Mouse (Mus musculus) right cerebral cortex, adult 18-20 months (tissue): ENCODE measurements around the gene Mrc2.

ENCODE experiments used
- DNase-seq: peaks from one replicate; pipeline ENCODE4 v3.0.0; 2022; ENCODE audit warnings: mixed read lengths

Gene Mrc2

DNA sequence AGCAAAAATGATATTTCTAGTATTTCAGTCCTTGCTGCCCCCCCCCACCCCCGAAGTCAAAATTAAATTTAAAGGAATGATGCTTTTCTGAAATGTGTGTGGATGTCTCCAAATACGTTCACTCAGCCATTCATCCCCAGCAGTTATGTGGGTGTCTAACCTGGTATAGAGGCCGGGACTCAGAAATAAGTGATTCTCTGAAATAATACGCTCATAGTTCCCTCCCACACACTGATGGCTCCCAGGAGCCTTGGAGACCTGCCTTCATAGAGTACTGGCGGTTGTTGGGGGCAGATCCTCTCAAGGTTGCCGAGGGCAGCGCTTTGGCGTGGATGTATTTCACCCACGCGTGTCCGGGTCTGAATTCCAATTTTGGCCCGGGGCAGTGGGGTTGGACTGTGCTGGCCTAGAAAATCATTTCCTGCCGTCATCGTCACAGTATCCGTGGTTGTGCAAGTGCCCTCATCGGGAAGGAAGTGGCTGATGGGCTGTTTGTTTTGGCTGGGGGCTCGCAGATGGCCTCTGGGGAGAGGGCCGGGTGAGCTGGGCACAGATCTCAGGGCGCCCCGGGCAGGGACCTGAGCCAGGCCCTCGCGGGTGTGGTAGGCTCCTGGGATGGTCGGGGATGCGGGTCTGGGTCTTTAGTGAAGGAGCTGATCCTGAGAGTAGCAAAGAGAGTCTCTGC lies 19.0 kb downstream of the Mrc2 start:
- DNase-seq, result peak; percentile 40

DNA sequence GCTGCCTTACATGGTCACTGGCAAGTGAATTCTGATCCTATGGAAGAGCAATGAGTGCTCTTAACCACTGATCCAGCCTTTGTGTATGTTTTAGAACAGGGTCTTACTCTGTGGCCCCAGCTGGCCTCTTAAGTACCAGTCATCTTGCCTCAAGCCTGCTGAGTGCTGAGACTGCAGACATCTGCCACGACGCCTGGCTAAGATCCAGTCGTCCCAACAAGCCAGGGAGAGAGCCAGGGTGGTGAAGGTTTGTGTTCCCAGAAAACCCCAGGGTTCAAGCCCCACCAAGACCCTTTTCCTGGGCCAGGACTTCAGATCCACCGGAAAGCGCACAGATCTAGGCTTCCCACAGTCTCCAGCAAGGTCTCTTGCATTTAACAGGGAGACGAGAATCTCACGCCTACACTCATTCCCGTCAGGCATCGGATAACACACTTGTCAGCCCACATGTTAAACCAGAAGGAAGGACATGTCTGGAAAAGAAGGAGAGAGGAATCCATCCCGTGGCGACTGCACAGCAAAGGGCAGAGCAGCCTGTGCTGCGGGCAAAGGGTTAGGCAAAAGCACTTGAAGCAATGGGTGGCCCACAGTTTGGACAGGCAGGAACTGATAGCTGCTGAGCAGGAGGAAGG lies 20.0 kb downstream of the Mrc2 start:
- DNase-seq, result peak; percentile 49

DNA sequence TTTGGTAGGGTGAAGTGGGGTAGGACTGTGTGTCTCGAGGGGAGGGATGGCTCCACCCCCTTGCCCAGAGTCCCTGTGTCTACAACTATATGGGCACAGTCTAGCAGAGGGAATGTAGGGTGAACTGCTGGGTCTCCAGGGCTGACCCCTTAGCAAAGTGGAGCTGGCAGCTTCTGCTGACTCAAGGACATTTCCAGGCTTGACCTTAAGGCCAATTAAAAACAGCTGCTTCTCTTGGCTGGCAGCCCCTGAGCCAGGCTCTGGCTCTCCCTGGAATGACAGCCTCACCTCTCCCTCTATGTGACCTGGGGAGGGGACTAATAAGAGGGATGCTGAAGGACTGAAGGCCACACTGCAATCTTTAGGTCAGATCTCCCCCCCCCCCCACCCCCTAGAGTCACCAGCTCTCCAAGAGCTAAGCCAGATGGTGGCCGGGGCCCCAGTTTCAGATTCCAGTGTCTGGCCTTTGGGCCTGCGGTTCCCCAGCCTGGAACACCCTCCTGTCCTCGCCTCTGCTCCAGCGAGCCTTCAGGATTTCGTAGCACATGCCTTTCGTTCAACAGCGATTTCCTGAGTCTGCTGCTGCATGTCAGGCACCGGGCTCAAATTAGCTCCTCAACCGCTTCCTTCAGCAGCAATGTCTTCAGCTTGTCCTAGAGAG lies 20.7 kb downstream of the Mrc2 start:
- DNase-seq, result no peak

DNA sequence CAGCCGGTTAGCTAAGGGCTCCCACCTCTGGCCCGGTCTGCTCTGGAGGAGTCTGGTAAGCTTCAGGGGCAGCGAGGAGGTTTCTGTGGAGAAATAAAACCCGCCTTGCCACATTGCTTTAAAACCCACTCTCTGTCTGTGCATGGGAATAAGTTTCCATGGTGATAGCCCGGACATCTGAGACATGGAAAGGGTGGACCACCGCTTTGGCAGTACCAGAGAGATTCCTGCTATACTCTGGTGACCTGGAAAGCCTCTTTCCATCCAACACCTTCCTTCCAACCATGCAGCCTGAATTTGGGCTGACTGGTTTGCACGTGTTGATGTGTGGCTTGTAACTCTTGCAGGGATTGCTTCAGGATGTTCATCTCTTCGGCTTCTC lies 21.2 kb downstream of the Mrc2 start:
- DNase-seq, result no peak

DNA sequence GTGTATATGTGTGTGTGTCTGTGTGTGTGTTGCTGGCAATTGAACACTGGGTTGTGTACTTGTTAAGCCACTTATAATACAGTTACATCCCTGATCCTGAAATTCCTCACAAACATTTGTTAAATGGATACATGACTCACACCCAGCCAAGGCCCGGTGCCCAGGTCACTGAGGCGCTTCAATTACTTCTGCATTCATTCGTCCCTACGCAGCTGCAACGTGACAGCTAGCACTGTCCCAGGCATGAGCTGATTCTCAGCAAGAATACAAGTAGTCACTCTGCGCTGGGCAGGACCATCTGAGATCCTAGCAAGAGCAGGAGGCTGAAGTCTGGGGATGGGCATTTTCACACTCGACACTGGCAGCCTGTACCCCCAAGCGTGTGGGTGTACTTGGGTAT lies 22.9 kb downstream of the Mrc2 start:
- DNase-seq, result no peak

DNA sequence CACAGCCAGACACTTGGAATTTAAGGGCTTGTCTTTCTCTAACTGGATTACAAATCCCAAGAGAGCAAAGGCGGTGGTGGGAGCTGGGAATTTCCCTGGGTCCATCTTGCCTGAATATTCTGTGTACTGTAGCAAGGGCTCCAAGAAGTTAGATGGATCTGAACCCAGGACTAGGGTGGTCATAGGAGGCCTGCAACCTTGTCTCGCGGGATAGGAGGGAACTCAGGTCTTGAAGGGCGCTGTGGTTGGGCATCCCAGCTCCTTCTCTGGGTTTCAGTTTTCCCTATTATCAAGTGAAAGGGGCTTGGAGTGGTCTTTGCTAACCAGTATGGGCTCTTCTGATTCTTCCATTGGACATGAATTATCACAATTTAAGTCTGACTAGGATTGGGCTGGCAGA lies 23.7 kb downstream of the Mrc2 start:
- DNase-seq, result no peak

DNA sequence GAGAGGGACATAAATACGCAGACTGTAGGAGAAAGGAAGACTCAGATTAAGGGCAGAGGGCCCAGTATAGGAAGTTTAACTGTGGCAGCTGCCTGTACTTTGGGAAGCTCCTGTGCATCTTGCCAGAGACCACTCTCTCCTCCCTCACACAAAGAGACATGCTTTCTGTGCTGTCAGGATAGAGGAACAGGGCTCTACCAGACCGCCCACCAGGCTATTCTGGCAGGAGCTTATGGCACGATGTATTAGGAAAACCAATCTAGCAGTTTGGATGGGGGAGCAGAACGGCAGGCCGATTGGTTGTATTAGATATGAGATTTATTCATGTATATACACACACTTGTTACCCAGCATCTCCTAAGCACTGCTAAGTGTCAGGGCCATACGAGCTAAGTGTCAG lies 25.3 kb downstream of the Mrc2 start:
- no peak for DNase-seq

DNA sequence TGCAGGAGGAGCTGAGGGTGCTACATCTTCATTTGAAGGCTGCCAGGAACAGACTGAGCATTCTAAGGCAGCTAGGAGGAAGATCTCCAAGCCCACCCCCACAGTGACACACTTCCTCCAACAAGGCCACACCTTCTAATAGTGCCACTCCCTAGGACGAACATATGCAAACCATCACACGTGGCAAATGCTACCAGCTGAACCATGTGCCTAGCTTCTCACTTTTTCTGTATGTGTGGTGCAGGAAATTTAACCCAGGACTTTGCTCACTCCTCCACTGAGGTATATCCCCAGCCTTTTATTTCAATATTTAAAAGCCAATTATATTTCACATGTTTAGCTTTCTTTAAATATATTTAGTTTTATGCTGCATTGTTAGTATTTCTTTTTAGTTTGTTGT lies 28.6 kb downstream of the Mrc2 start:
- no peak for DNase-seq

DNA sequence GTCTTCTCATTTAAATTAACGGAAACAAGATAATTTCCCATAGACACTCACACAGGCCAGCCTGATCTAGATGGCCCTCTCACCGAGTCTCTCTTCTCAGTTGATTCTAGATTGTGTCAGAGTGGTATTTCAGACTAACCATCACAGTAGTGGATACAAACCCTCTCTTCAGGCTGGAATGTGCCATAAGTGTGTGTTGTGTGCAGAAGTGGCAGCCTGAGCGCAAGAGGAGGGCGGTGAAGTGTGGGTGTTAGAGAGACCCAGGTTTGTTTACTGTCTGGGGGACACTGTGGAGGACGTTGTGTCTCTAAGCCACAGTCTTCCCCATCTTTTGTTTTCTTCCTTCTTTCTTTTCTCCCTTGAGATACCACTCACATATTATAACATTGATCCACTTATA lies 31.1 kb downstream of the Mrc2 start:
- no peak for DNase-seq

DNA sequence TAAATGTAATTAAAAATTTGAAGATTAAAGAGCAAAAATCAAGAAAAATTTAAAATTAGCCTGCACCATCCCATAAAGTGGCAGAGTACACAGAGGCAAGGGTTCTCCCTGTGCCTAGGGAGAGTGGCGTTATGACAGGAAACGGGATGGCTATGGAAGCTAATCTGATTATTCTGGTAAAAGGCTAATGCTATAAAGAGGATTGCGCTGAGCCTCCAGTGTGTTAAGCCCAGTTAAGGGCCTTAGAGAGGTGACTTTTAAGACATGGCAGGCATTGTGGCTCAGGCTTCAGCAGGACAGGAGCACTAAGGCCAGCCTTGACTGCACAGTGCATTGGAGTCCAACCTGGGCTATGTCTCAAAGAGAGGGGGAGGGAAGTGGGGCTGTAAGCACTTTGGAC lies 34.7 kb downstream of the Mrc2 start:
- DNase-seq, result no peak

DNA sequence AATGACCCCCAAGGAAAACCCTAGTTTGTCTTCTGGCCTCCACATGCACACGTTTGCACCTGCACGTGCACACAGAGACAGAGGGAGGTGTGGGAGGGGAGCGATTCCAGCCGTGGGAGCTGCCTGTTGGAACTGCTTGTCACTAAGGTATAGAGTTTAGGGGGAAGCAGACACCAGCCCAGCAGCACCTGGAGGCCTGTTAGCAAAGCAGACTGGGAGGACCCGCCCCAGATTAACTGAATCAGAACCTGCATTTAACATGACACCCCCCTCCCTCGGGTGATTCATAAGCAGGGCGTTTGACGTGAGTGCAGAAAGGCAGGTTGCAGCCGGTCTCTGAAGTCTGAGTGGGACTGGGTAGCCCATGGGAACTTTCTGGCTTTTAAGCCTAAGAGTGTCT lies 37.5 kb downstream of the Mrc2 start:
- DNase-seq, result no peak

DNA sequence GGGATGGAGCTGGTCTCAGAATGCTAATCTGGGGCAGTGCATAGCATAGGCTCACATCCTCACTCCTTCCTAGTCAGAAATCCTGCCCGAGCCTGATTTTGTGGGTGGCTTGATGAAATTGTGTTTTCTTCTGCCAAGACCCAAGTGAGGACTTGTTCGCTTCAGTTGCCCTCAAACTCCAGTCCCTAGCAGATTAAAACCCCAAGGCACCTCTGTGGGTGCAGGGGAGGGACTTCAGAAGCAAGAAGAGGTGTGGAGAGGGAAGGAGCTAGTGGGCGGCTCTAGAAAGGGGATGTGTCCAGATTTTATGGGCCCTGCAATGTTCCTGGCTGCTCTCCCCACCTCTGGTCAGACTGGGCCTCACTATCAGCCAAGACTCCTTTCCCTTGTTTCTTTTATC lies 38.7 kb downstream of the Mrc2 start:
- no peak for DNase-seq

DNA sequence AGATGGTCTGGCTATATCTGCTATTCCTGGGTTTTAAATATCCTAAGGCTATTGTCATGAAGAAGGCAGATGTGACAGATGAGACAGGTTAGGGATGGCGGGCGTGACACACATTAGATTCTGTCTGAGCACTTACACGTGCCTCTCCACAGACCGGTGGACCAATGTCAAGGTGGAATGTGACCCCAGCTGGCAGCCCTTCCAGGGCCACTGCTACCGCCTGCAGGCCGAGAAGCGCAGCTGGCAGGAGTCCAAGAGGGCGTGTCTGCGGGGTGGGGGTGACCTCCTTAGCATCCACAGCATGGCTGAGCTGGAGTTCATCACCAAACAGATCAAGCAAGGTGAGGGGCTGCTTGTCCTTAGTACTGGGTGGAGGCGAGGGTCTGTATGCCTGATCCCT lies 39.3 kb downstream of the Mrc2 start:
- no peak for DNase-seq

DNA sequence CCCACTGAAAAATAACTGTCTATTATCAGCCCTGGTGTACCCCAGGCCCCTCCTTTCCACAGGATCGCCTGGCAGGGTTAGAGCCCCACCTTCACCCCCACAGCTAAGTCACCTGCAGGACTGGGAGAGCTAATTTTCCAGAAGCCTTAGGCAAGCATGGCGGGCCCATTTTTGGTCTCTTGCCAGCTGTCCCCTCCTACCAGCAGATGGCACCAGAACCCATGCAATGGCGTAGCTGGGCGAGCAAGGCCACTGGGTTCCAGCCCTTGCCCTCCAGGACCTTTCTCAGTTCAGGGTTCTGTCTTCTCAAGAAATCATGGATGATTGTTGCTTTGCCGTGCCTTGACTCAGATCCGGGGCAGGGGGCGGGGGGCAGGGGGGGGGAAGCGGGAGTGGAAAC lies 40.0 kb downstream of the Mrc2 start:
- peak; percentile 67 for DNase-seq

DNA sequence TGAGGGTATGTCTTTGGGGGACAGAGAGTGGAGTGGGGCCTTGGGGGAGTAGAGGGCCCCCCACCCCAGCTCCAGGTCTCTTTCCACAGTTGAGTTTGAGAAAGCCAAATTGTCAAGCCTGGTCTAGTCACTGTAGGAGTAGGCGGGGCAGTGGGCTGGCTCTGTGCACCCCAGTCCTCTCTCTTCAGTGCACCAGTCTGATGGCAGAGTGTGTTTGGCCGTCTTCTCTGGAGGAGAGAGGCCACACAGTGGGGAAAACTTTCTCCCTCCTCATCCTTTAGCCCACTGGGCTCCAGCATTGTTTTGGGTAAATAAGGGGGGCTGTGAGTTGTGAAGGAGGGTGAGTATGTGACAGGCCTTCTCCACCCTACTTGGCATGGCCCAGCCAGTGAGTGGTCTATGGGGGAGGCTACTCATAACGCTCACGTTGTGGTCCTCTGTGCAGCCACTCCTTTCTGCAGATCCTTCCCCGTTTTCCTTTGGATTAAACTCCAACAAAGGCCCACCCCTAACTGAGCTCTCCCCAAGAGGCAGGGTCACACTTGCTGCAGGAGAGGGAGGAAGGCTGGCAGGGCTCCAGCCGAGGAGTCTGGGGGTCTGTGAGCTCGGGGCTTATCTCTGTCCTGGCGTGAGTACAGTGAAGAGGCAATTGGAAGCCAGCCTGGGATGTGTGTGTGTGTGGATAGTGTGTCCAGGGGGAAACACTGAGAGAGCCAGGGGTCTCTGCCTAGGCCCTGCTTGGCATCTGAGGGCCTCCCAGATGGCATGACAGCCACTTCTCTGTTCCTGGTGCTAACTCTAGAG lies 41.6 kb downstream of the Mrc2 start:
- DNase-seq, result no peak

DNA sequence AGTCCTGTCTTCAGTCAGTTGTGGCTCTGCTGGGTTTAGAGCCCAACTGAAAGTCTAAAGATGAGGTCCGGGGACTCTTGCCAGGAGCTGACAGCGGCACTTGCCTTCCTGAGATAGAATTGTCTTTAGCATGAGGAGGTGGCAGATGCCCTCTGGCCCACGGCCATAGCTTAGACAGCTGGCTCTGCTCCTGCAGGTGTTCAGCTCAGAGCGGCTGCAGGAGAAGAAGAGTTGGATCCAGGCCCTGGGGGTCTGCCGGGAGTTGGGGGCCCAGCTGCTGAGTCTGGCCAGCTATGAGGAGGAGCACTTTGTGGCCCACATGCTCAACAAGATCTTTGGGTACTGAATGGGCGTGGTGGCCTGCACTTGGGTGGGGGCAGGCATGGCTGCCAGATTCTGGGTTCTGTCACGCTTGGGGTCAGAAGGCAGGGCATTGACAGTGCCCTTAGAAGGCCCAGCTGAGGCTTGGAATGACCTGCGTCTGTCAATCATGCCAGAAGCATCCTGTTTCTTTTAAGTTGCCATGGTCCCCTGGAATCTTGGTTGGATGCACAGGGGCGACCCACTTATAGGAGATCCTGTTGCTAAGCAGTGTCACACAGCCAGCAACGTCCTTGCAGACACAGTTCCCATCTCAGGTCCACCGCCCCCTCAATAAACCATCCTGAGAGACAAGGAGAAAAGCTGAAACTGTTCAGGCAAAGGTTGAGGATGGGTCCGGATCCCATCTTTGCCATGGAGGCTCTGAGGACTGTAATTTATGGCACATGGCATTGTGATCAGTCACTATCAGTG lies 46.4 kb downstream of the Mrc2 start:
- DNase-seq, result no peak

DNA sequence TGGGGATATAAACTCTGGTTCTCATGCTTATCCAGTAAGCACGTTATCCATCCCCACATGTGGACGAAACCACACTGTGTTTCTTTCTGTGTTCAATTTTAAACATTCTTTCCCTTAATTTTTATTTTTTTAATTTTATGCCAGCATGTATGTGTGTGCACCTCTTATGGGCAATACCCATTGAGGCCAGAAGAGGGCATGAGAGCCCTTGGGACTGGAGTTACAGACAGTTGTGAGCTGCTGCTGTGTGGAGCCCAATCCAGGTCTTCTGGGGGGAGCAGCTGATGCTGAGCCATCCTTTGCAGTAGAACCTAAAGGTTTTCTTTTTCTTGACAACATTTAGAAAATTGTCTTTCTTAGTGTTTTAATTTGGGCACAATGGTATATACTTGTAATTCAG lies 52.8 kb downstream of the Mrc2 start:
- no peak for DNase-seq

DNA sequence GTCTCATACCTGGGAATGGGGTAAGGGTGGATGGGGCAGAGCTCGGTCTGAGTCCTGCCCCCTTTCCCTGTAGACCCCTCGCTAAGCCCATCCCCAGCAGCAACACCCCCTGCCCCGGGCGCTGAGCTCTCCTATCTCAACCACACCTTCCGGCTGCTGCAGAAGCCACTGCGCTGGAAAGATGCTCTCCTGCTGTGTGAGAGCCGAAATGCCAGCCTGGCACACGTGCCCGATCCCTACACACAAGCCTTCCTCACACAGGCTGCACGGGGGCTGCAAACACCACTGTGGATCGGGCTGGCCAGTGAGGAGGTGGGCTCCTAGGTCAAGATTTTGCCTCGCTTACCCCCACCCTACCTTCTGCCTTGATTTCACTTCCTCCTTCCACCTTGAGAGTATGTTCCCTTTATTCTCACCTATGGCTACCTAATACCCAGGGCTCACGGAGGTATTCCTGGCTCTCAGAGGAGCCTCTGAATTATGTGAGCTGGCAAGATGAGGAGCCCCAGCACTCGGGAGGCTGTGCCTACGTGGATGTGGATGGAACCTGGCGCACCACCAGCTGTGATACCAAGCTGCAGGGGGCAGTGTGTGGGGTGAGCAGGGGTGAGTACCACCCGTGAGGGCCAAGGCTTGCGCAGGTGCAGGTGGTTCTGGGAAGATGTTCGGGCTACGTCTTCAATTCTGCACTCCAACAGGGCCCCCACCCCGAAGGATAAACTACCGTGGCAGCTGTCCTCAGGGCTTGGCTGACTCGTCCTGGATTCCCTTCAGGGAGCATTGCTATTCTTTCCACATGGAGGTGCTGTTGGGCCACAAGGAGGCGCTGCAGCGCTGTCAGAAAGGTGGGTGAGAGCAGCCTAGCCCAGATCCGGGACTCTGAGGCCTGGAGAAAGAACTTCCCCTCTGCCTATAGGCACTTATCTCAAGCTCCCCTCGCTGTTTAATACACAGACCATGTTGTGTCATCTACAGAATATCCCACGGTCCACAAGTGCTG lies 55.0 kb downstream of the Mrc2 start:
- DNase-seq, result peak; percentile 91

DNA sequence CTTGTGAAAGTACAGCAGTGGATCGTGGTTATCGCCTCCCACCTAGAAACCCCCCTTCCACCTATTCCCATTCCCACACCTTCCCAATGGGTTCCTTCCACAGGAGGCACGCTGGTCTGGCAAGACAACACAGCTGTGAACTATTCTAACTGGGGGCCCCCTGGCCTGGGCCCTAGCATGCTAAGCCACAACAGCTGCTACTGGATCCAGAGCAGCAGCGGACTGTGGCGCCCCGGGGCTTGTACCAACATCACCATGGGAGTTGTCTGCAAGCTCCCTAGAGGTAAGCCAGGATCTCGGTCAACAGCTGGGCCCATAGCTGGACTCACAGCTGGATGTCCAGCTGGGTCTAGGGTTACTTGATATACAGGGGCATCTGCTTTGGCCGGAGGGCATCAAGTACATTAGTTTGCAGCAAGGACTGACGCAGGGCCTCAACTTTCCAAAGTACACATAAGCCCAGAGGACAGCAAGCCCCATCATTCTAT lies 56.1 kb downstream of the Mrc2 start:
- DNase-seq, result no peak

DNA sequence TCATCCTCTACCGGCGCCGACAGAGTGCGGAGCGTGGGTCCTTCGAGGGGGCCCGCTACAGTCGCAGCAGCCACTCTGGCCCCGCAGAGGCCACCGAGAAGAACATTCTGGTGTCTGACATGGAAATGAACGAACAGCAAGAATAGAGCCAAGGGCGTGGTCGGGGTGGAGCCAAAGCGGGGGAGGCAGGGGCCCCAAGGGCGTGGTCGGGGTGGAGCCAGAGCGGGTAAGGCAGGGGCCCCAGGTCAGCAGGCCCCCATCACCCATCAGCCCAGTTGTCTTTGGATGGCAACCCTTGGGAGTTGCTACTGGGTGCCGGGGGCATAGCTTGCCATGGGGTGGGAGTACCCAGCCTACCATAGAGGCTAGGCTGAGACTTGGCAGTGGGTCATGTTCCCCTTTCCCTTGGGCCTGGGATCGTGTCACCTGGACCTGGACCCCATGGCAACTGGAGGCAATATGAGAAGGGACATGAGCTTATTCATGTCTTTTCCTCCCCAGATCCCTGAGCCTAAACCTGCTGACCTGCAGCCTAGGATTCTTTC lies 57.4 kb downstream of the Mrc2 start:
- no peak for DNase-seq

DNA sequence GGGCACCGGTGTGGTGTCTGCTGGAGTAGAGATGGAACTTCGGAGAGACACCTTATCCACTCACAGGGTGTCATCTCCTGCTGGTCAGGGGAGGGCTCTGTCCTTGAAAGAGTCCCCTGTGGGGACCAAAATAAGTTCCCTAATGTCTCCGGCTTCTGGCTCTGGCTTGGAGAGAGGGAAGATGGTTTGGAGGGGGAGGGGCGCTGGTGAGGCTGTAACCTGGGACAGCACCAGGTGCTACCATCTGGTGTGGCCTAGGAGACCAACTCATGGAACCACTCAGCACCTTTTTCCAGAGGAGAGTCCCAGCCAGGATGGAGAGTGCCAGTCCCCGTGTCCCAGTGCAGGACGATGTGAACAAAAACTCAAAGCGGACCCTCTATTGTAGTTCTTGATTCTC lies 58.2 kb downstream of the Mrc2 start:
- DNase-seq, result no peak
